Mouse (Mus musculus) spleen, adult 2 months (tissue): ENCODE data around the gene Lrba.

ENCODE experiments used
- CTCF ChIP-seq: fragments of 200-500 bp; IDR thresholded peaks from 2 replicates; pipeline ENCODE4 v1.5.1; 2011; ENCODE audit warnings: mild to moderate bottlenecking, inconsistent platforms; ENCODE audit not compliant: insufficient read depth, insufficient read length, insufficient replicate concordance; ENCODE audit errors: extremely low read depth
- POLR2A ChIP-seq: fragments of 200-500 bp; IDR thresholded peaks from 2 replicates; pipeline ENCODE4 v1.6.1; 2011; ENCODE audit warnings: low read depth, low read length, inconsistent platforms

GRCm38 (mm10) chr3:86552170-86552569, 327.7 kb downstream of the Lrba start:
- TF ChIP-seq CTCF: no peak
- TF ChIP-seq POLR2A: no peak
